ENCODE assay signal across 10 mouse cellular contexts in the genomic region with DNA sequence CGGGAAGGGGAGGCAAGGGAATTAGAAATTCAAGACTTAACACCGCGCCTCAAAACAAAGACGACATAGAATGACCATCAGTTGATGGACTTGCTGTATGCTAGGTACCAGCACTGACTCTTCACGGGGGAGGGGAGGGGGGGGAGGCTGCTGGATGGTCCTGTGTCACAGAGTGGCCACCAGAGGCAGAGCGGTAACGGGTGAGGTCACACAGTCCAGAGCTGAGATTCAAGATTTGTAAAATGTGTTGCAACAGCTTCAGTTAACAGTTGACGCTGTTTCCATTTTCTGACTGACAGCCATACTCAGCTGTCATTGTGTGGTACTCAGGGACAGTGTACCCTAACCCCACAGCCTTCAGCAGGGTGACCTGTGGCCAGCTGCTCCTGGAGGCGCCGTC. TPM values are rescaled to one million over a fixed set of nuclear protein-coding genes. Genes with fewer than 3 reads are reported as not detected.
DNase-seq lines count a peak whose midpoint lies in the region; ATAC-seq lines count a peak whose summit lies in the region.
"Had no signal": no experiment of that assay in that cellular context is flagged by ENCODE, and none has a peak within 500 bp of the region (broad histone marks: within the 10 kb centered on the region; RNA-seq: fewer than 3 reads in every experiment).

No protein-coding gene starts in this region.

- no peak for DNase-seq in heart, postnatal 14 days
- DNase-seq in midbrain, embryonic 10.5 days (ENCODE audit: low spot score) = no peak
- no peak for DNase-seq in adrenal gland, postnatal 25 days
- DNase-seq in cerebellum, postnatal 25 days = no peak
- DNase-seq: cerebellum, adult 2 months; right cerebral cortex, adult 18-20 months had no signal

- 67% methylated on average over 10 of the region's 10 CpGs for WGBS in heart, embryonic 12.5 days
- WGBS in midbrain, embryonic 10.5 days = 69% methylated on average over 10 of the region's 10 CpGs
- 63% methylated on average over 10 of the region's 10 CpGs for WGBS in midbrain, embryonic 15.5 days
- WGBS in limb, embryonic 13.5 days = 64% methylated on average over 10 of the region's 10 CpGs
- 70% methylated on average over 10 of the region's 10 CpGs for whole genome bisulfite sequencing in stomach, embryonic 16.5 days

- H3K9me3 ChIP-seq in heart, embryonic 12.5 days (replicated peaks) = no peaks in the 10 kb centered on the region
- no peaks in the 10 kb centered on the region for H3K9me3 ChIP-seq in midbrain, embryonic 10.5 days (replicated peaks)
- H3K9me3 ChIP-seq in midbrain, embryonic 15.5 days = no peaks in the 10 kb centered on the region
- H3K9me3 ChIP-seq in limb, embryonic 13.5 days = no peaks in the 10 kb centered on the region
- no peaks in the 10 kb centered on the region for H3K9me3 ChIP-seq in stomach, embryonic 16.5 days (replicated peaks; ENCODE audit: control insufficient read depth, low read length)

- no peak overlapping the region for H3K9ac ChIP-seq in heart, embryonic 12.5 days
- H3K9ac ChIP-seq in midbrain, embryonic 15.5 days = no peak overlapping the region
- H3K9ac ChIP-seq in limb, embryonic 13.5 days = no peak overlapping the region
- H3K9ac ChIP-seq in stomach, embryonic 16.5 days (ENCODE audit: low read length) = no peak overlapping the region

- H3K27me3 ChIP-seq in heart, embryonic 12.5 days (replicated peaks) = 0 out of 2 replicates have a peak, but pooled peaks cover 3% of the 10 kb centered on the region
- H3K27me3 ChIP-seq in midbrain, embryonic 10.5 days (ENCODE audit: low read depth, poor library complexity, severe bottlenecking) = peaks cover 37% of the 10 kb centered on the region
- no peaks in the 10 kb centered on the region for H3K27me3 ChIP-seq in midbrain, embryonic 15.5 days (replicated peaks)
- 0 out of 2 replicates have a peak, but pooled peaks cover 2% of the 10 kb centered on the region for H3K27me3 ChIP-seq in limb, embryonic 13.5 days
- no peaks in the 10 kb centered on the region for H3K27me3 ChIP-seq in stomach, embryonic 16.5 days (ENCODE audit: control insufficient read depth, insufficient read depth, low read length)

- H3K4me3 ChIP-seq in heart, embryonic 12.5 days = no peak overlapping the region
- peak overlapping the region; percentile 53; the same call in 1 of the 2 replicates for H3K4me3 ChIP-seq in midbrain, embryonic 10.5 days
- no peak overlapping the region for H3K4me3 ChIP-seq in midbrain, embryonic 15.5 days
- peak overlapping the region; percentile 42; the same call in 1 of the 2 replicates for H3K4me3 ChIP-seq in limb, embryonic 13.5 days
- no peak overlapping the region for H3K4me3 ChIP-seq in stomach, embryonic 16.5 days (replicated peaks; ENCODE audit: low read length)

- no peak overlapping the region for H3K27ac ChIP-seq in heart, embryonic 12.5 days (ENCODE audit: poor library complexity, severe bottlenecking)
- H3K27ac ChIP-seq in midbrain, embryonic 10.5 days (replicated peaks) = no peak overlapping the region
- no peak overlapping the region for H3K27ac ChIP-seq in midbrain, embryonic 15.5 days
- no peak overlapping the region for H3K27ac ChIP-seq in limb, embryonic 13.5 days
- no peak overlapping the region for H3K27ac ChIP-seq in stomach, embryonic 16.5 days (ENCODE audit: low read length)

- peak overlapping the region; percentile 65 for H3K4me2 ChIP-seq in heart, embryonic 12.5 days
- no peak overlapping the region for H3K4me2 ChIP-seq in midbrain, embryonic 15.5 days
- peak overlapping the region; percentile 66 for H3K4me2 ChIP-seq in limb, embryonic 13.5 days (replicated peaks)
- peak overlapping the region; percentile 59; the same call in 1 of the 2 replicates for H3K4me2 ChIP-seq in stomach, embryonic 16.5 days (ENCODE audit: low read depth, low read length)

- intact Hi-C loops in heart, postnatal 14 days (cut with DNase I) = no loop called here

- peaks cover 60% of the 10 kb centered on the region for H3K36me3 ChIP-seq in heart, embryonic 12.5 days
- peaks cover 50% of the 10 kb centered on the region for H3K36me3 ChIP-seq in midbrain, embryonic 10.5 days
- H3K36me3 ChIP-seq in midbrain, embryonic 15.5 days (replicated peaks) = peaks cover 20% of the 10 kb centered on the region; the same call in 1 of the 2 replicates
- H3K36me3 ChIP-seq in limb, embryonic 13.5 days = peaks cover 34% of the 10 kb centered on the region
- H3K36me3 ChIP-seq in stomach, embryonic 16.5 days (ENCODE audit: control insufficient read depth, insufficient read depth, low read length) = no peaks in the 10 kb centered on the region

- peaks cover 10% of the 10 kb centered on the region; the same call in 1 of the 2 replicates for H3K4me1 ChIP-seq in heart, embryonic 12.5 days (replicated peaks)
- peaks cover 35% of the 10 kb centered on the region for H3K4me1 ChIP-seq in midbrain, embryonic 10.5 days
- peaks cover 22% of the 10 kb centered on the region for H3K4me1 ChIP-seq in midbrain, embryonic 15.5 days
- peaks cover 17% of the 10 kb centered on the region for H3K4me1 ChIP-seq in limb, embryonic 13.5 days
- 0 out of 2 replicates have a peak, but pooled peaks cover 6% of the 10 kb centered on the region for H3K4me1 ChIP-seq in stomach, embryonic 16.5 days (ENCODE audit: control insufficient read depth, insufficient read depth, low read length)

- ATAC-seq in heart, embryonic 12.5 days (ENCODE audit: insufficient number of reproducible peaks, low FRiP score) = no peak
- no peak for ATAC-seq in midbrain, embryonic 15.5 days (replicated peaks)
- no peak for ATAC-seq in limb, embryonic 13.5 days (ENCODE audit: low FRiP score, low read depth)
- no peak for ATAC-seq in stomach, embryonic 16.5 days (ENCODE audit: insufficient read depth, low FRiP score)

RNA-seq across cellular contexts. Expression of a gene that starts 4.9 kb away (rescaled TPM):
- polyA plus RNA-seq in heart, embryonic 12.5 days (2016; fragmentation: Nextera tagmentation; extraction: Ambion mirVana) = 38.5 and 39.3 TPM in 2 replicates
- 10 to 100 TPM; 10.7 to 12.1 TPM for total RNA-seq in heart, postnatal 14 days (2021)
- polyA plus RNA-seq in midbrain, embryonic 10.5 days (2016; fragmentation: Nextera tagmentation; extraction: Ambion mirVana) = 59.2 and 59.8 TPM in 2 replicates
- 54.1 and 55.9 TPM in 2 replicates for polyA plus RNA-seq in midbrain, embryonic 15.5 days (2015; fragmentation: Nextera tagmentation; extraction: Ambion mirVana)
- 72.7 and 74.5 TPM in 2 replicates for polyA plus RNA-seq in limb, embryonic 13.5 days (2015; fragmentation: Nextera tagmentation; extraction: Ambion mirVana)
- 59.2 and 67.0 TPM in 2 replicates for polyA plus RNA-seq in stomach, embryonic 16.5 days (2015; fragmentation: Nextera tagmentation; extraction: Ambion mirVana)
- 24.7 and 30.8 TPM in 2 replicates for total RNA-seq in adrenal gland, postnatal 25 days (2021)

RNA-seq across cellular contexts. Expression of a gene that starts 11.4 kb away (rescaled TPM):
- polyA plus RNA-seq in heart, embryonic 12.5 days (2016; fragmentation: Nextera tagmentation; extraction: Ambion mirVana) = not detected in 2 replicates
- not detected for total RNA-seq in heart, postnatal 14 days (2021)
- polyA plus RNA-seq in midbrain, embryonic 10.5 days (2016; fragmentation: Nextera tagmentation; extraction: Ambion mirVana) = 0.94 and 2.1 TPM in 2 replicates
- polyA plus RNA-seq in midbrain, embryonic 15.5 days (2015; fragmentation: Nextera tagmentation; extraction: Ambion mirVana) = 3.4 and 4.1 TPM in 2 replicates
- 0.51 TPM in 1 of 2 replicates, not detected in the other for polyA plus RNA-seq in limb, embryonic 13.5 days (2015; fragmentation: Nextera tagmentation; extraction: Ambion mirVana)
- polyA plus RNA-seq in stomach, embryonic 16.5 days (2015; fragmentation: Nextera tagmentation; extraction: Ambion mirVana) = 0.20 and 0.28 TPM in 2 replicates
- not detected in 2 replicates for total RNA-seq in adrenal gland, postnatal 25 days (2021)

RNA-seq across cellular contexts. Expression of a gene that starts 23.3 kb away (rescaled TPM):
- polyA plus RNA-seq in heart, embryonic 12.5 days (2016; fragmentation: Nextera tagmentation; extraction: Ambion mirVana) = 0.09 and 0.24 TPM in 2 replicates
- total RNA-seq in heart, postnatal 14 days (2021) = under 1 TPM; 0.07 to 0.24 TPM
- 0.31 TPM in 2 replicates for polyA plus RNA-seq in midbrain, embryonic 10.5 days (2016; fragmentation: Nextera tagmentation; extraction: Ambion mirVana)
- polyA plus RNA-seq in midbrain, embryonic 15.5 days (2015; fragmentation: Nextera tagmentation; extraction: Ambion mirVana) = 0.89 and 0.92 TPM in 2 replicates
- polyA plus RNA-seq in limb, embryonic 13.5 days (2015; fragmentation: Nextera tagmentation; extraction: Ambion mirVana) = 0.37 and 0.61 TPM in 2 replicates
- polyA plus RNA-seq in stomach, embryonic 16.5 days (2015; fragmentation: Nextera tagmentation; extraction: Ambion mirVana) = 0.12 and 0.21 TPM in 2 replicates
- total RNA-seq in adrenal gland, postnatal 25 days (2021) = 0.15 and 0.24 TPM in 2 replicates

RNA-seq across cellular contexts. Expression of a gene that starts 23.4 kb away (rescaled TPM):
- 4.2 and 5.2 TPM in 2 replicates for polyA plus RNA-seq in heart, embryonic 12.5 days (2016; fragmentation: Nextera tagmentation; extraction: Ambion mirVana)
- 1 to 10 TPM; 2.9 to 3.7 TPM for total RNA-seq in heart, postnatal 14 days (2021)
- polyA plus RNA-seq in midbrain, embryonic 10.5 days (2016; fragmentation: Nextera tagmentation; extraction: Ambion mirVana) = 5.2 TPM in 2 replicates
- 5.9 and 6.1 TPM in 2 replicates for polyA plus RNA-seq in midbrain, embryonic 15.5 days (2015; fragmentation: Nextera tagmentation; extraction: Ambion mirVana)
- 5.2 and 6.7 TPM in 2 replicates for polyA plus RNA-seq in limb, embryonic 13.5 days (2015; fragmentation: Nextera tagmentation; extraction: Ambion mirVana)
- 3.9 and 6.7 TPM in 2 replicates for polyA plus RNA-seq in stomach, embryonic 16.5 days (2015; fragmentation: Nextera tagmentation; extraction: Ambion mirVana)
- 5.7 and 5.9 TPM in 2 replicates for total RNA-seq in adrenal gland, postnatal 25 days (2021)

RNA-seq across cellular contexts. Expression of a gene that starts 31.3 kb away (rescaled TPM):
- 35.4 and 36.0 TPM in 2 replicates for polyA plus RNA-seq in heart, embryonic 12.5 days (2016; fragmentation: Nextera tagmentation; extraction: Ambion mirVana)
- total RNA-seq in heart, postnatal 14 days (2021) = 10 to 100 TPM; 37.4 to 39.4 TPM
- 26.7 and 33.6 TPM in 2 replicates for polyA plus RNA-seq in midbrain, embryonic 10.5 days (2016; fragmentation: Nextera tagmentation; extraction: Ambion mirVana)
- 54.7 and 57.2 TPM in 2 replicates for polyA plus RNA-seq in midbrain, embryonic 15.5 days (2015; fragmentation: Nextera tagmentation; extraction: Ambion mirVana)
- 21.2 and 22.9 TPM in 2 replicates for polyA plus RNA-seq in limb, embryonic 13.5 days (2015; fragmentation: Nextera tagmentation; extraction: Ambion mirVana)
- polyA plus RNA-seq in stomach, embryonic 16.5 days (2015; fragmentation: Nextera tagmentation; extraction: Ambion mirVana) = 26.8 and 27.4 TPM in 2 replicates
- total RNA-seq in adrenal gland, postnatal 25 days (2021) = 14.3 and 23.7 TPM in 2 replicates

Comparison
In these comparisons a context has a peak if more than half of its experiments do, and no peak if none do; other contexts are left out.
1. H3K4me3 ChIP-seq: peak in midbrain, embryonic 10.5 days (single experiment) and limb, embryonic 13.5 days (single experiment); none in heart, embryonic 12.5 days (single experiment), midbrain, embryonic 15.5 days (single experiment) and stomach, embryonic 16.5 days (single experiment).